Mouse (Mus musculus): ENCODE measurements around the gene Dsel.

The Dsel gene

GRCm38 (mm10) chr1:111864779-111865165, at the start of gene Dsel:
Gene Dsel (minus strand): TSS chr1:111864918.
- peak; percentile 95 for DNase-seq (ENCODE audit: low read depth, low spot score)

DNA sequence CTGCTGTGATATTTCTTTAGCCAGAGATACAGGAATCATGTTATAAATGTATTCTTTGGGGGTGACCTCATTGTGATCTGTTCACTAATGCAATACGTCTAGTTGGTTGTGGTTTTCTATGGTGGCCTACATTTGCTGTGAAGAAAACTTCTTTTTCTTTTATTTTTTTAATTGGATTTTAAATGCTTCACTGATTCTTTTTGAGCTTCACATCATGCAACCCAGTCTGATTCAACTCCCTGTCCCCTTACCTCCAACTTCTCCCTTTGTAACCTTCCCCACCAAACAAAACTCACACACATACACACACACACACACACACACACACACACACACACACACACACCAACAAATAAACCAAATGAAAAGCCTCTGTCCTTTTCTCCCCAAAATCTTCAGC, 46.7 kb upstream of the Dsel start:
- DNase-seq (ENCODE audit: low read depth, low spot score) = no peak

DNA sequence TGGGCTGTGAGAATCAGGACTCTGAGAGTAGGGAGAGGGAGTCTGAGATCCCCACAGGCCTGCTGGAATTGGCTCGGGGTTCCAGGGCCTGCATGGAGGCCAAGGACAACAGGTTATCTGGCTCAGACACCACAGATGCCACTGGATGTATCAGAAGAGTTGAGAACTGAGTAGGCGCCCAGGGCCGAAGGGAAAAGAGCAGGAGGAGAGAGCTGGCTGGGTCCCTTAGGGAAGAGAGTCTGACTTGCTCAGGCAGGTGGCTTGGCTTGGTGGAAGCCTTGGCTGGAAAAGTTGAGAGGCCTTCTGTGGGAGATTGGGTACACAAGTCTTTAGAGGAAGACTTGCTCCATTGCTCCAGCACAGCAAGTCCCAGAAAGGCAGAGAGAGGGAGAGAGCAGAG, 18.6 kb upstream of the Dsel start:
- no peak for DNase-seq (ENCODE audit: low read depth, low spot score)

GRCm38 (mm10) chr1:111875784-111876183, 11.1 kb upstream of the Dsel start:
- DNase-seq (ENCODE audit: low read depth, low spot score) = no peak

DNA sequence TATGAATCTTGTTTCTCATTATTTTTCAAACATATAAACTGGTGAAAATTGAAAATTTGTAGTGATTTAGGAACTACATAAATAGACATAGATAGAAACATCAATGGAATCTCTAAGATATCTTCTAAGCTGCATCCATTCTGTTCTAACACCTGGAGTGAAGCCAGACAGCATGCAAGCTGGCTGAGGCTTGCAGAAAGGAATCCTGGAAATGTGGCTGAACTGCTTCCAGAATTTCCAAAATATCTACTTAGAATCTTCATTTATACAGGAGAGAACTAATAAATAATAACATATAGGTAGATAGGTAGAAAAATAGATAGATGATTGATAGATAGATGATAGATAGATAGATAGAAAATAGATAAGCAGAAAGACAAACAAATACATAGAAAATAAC, 8.5 kb upstream of the Dsel start:
- DNase-seq (ENCODE audit: low read depth, low spot score) = peak; percentile 16

- no peak for DNase-seq (ENCODE audit: low read depth, low spot score)
Measured at GRCm38 (mm10) chr1:111865467-111865866, 749 bp upstream of the Dsel start.

DNA sequence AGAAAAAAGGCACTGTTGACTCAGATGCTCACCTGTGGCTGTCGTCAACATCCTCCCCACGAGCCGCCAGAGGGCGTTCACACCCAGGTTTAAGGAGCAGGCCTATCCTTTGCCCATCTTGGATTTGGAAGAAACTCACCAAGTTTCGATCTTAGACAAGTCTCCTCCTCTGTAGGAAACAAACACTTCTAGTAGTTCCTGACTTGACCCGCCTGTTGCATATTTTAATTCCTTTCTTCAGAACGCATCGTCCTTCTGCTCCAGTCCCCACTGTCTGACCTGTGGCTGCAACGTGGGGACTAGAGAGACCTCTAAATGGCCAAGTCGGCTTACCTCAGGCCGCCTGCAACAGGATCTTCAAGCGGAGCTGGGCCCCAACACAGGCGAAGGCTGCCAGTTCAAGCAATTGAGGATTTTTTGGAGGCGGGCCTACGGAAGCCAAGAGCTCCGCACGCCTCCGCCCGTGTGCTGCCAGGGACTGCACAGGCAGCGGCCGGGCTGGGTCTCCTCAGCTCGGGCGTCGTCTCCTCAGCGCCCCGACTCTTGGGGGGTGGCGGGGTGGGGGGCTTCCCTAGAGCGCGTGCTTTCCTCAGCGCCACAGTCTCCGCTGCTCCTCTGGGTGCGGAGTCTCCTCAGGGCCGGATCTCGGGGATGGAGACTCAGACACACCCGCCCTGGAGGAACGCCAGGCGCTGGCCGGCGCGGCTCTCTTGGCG, 497 bp downstream of the Dsel start:
- DNase-seq (ENCODE audit: low read depth, low spot score) = peak; percentile 94

GRCm38 (mm10) chr1:111857852-111858251, 6.9 kb downstream of the Dsel start:
- no peak for DNase-seq (ENCODE audit: low read depth, low spot score)

DNA sequence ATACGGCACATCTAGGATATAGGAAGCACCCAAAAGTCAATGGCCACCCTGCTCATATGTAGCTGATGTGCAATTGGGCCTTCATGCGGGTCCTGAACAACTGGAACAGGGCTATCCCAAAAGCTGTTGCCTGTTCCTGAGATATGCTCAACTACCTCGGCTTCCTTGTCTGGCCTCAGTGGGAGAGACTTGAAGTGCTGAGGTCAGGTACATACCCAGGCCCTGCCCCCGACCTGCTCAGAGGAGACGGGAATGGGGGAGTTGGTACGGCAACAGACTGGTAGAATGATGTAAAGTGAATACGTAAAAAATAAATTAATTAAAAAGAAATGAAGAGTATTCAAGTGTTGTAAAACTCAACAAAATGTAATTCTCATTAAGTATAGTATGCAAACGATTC, 12.3 kb downstream of the Dsel start:
- no peak for DNase-seq (ENCODE audit: low read depth, low spot score)

- DNase-seq (ENCODE audit: low read depth, low spot score) = peak; percentile 60
Measured at GRCm38 (mm10) chr1:111833583-111834225, 31.0 kb downstream of the Dsel start.

All from brain, adult 2 months (tissue).